Mouse (Mus musculus): ENCODE results near the gene Opn4. TPM values are rescaled to one million over a fixed set of nuclear protein-coding genes. Genes with fewer than 3 reads are reported as not detected.

The Opn4 gene
- polyA plus RNA-seq (2015; fragmentation: Illumina TruSeq; extraction: RNeasy Lipid Tissue Mini Kit (QIAGEN cat#74804); ENCODE audit: insufficient read depth, low replicate concordance) = not detected

DNA sequence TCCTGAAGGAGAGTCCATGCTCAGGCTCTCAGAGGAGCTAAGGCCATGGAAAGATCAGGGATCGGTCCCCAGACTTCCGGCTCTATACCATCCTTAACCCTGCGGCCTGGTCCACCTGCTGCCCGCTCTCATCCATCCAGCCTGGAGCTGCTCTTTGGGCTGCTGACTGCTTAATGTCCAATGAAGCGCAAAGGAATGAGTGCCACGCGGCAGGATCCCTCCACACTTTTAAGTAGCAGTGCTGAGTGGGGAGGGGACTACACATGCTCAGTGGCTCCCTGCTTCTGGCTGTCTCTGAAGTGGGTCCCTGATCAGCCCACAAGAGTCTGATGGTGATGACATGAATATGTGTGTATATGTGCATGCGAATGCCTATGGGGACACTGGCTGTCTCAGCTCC is at the start of gene Opn4:
Gene Opn4, minus strand, starts transcription at position 202 of the 400 bp plus-strand sequence.

DNA sequence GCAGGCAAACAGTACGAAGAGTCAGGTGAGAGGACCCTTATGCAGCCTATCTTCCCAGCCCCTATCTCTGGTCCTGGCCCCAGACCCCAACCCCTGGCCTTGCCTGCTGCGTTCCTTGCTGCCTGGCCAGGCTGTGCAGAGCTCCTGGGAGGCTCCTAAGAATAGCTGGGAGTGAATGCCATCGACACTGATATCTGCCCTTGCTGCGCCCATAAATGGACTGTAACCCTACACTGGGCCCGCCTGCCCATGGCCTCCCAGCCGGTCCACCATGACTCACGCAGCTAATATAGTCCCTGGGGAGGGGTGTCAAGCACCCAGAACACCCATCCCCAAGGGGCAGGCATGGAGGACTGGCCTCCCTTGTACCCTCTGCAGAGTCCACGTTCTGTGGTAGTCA is 11.4 kb downstream of the Opn4 start, which contains the start of gene Ldb3:
Gene Ldb3, minus strand, starts transcription at position 185 of the 400 bp plus-strand sequence.

Other genes starting within 250 kb of the Opn4 start
- gene Fam25c, start 244.7 kb downstream of the Opn4 start, polyA plus RNA-seq (2015; fragmentation: Illumina TruSeq; extraction: RNeasy Lipid Tissue Mini Kit (QIAGEN cat#74804); ENCODE audit: insufficient read depth, low replicate concordance) = not detected
- 2.2 TPM for gene Sncg, start 225.4 kb downstream of the Opn4 start, polyA plus RNA-seq (2015; fragmentation: Illumina TruSeq; extraction: RNeasy Lipid Tissue Mini Kit (QIAGEN cat#74804); ENCODE audit: insufficient read depth, low replicate concordance)
- gene Mmrn2, start 224.7 kb downstream of the Opn4 start, polyA plus RNA-seq (2015; fragmentation: Illumina TruSeq; extraction: RNeasy Lipid Tissue Mini Kit (QIAGEN cat#74804); ENCODE audit: insufficient read depth, low replicate concordance) = 14.9 TPM
- gene Bmpr1a, start 96.8 kb downstream of the Opn4 start, polyA plus RNA-seq (2015; fragmentation: Illumina TruSeq; extraction: RNeasy Lipid Tissue Mini Kit (QIAGEN cat#74804); ENCODE audit: insufficient read depth, low replicate concordance) = 12.9 TPM
- gene 9230112D13Rik, start 77.3 kb downstream of the Opn4 start, polyA plus RNA-seq (2015; fragmentation: Illumina TruSeq; extraction: RNeasy Lipid Tissue Mini Kit (QIAGEN cat#74804); ENCODE audit: insufficient read depth, low replicate concordance) = not detected
- gene Ldb3, start 11.5 kb downstream of the Opn4 start, polyA plus RNA-seq (2015; fragmentation: Illumina TruSeq; extraction: RNeasy Lipid Tissue Mini Kit (QIAGEN cat#74804); ENCODE audit: insufficient read depth, low replicate concordance) = 0.47 TPM
- 87.7 TPM for gene Wapl, start 73.8 kb upstream of the Opn4 start, polyA plus RNA-seq (2015; fragmentation: Illumina TruSeq; extraction: RNeasy Lipid Tissue Mini Kit (QIAGEN cat#74804); ENCODE audit: insufficient read depth, low replicate concordance)
- not detected for gene Grid1, start 220.0 kb upstream of the Opn4 start, polyA plus RNA-seq (2015; fragmentation: Illumina TruSeq; extraction: RNeasy Lipid Tissue Mini Kit (QIAGEN cat#74804); ENCODE audit: insufficient read depth, low replicate concordance)

All from spleen, adult 10 weeks (tissue).